Mouse (Mus musculus): Measurements from ENCODE around the gene Cadps2. TPM values are rescaled to one million over a fixed set of nuclear protein-coding genes. Genes with fewer than 3 reads are reported as not detected.

Gene Cadps2
- polyA plus RNA-seq (2012; fragmentation: generic; extraction: Trizol) = 0.02 TPM

- Histone ChIP-seq H3K36me3 (ENCODE audit: control insufficient read depth, insufficient read depth) (no peaks in the 10 kb centered on the region), H3ac (ENCODE audit: control insufficient read depth, insufficient read length) (no peak within 1 kb of the TSS), H3K4me3 (no peak within 1 kb of the TSS), H3K27me3 (ENCODE audit: control insufficient read depth, insufficient read depth, insufficient read length) (no peaks in the 10 kb centered on the region), H3K79me2 (ENCODE audit: control insufficient read depth, insufficient read depth) (no peaks in the 10 kb centered on the region), H3K4me2 (ENCODE audit: low read depth) (no peak within 1 kb of the TSS)
- TF ChIP-seq POLR2AphosphoS2 (IDR thresholded peaks at IDR 0.05; ENCODE audit: insufficient read length, low read depth) = no peak
- no peak for TF ChIP-seq TCF12 (IDR thresholded peaks at IDR 0.05; ENCODE audit: insufficient read depth, poor library complexity, severe bottlenecking)
- no peak for TF ChIP-seq REST (IDR thresholded peaks at IDR 0.05; ENCODE audit: insufficient read depth, insufficient read length)
- TF ChIP-seq CEBPB (IDR thresholded peaks at IDR 0.05; ENCODE audit: insufficient read depth, poor library complexity, severe bottlenecking) = no peak
- TF ChIP-seq TCF3 (IDR thresholded peaks at IDR 0.05; ENCODE audit: insufficient read length, low read depth) = no peak
- no peak for TF ChIP-seq USF1 (IDR thresholded peaks at IDR 0.05; ENCODE audit: low read depth)
- TF ChIP-seq MAX (IDR thresholded peaks at IDR 0.05; ENCODE audit: low read depth) = no peak
- TF ChIP-seq POLR2A (IDR thresholded peaks at IDR 0.05; ENCODE audit: insufficient read length, low read depth) = no peak
- no peak for TF ChIP-seq MYOG (IDR thresholded peaks at IDR 0.05; ENCODE audit: control insufficient read depth in 1 of 3, insufficient read depth in 1 of 3, insufficient read length in 2 of 3, low read depth in 2 of 3)
- no peak for TF ChIP-seq E2F4 (IDR thresholded peaks at IDR 0.05; ENCODE audit: insufficient read depth)
- no peak for TF ChIP-seq MYOD1 (IDR thresholded peaks at IDR 0.05; ENCODE audit: control insufficient read depth in 1 of 3, insufficient read length in 2 of 3, low read depth in 2 of 3)
- no peak for TF ChIP-seq SRF (IDR thresholded peaks at IDR 0.05; ENCODE audit: control insufficient read depth, insufficient read length, low read depth)
Measured at GRCm38 (mm10) chr6:23839009-23839811, at the start of gene Cadps2. Gene Cadps2 (minus strand): TSS chr6:23839421.

GRCm38 (mm10) chr6:23886418-23886817 is 47.2 kb upstream of the Cadps2 start:
- Histone ChIP-seq H3ac (ENCODE audit: control insufficient read depth, insufficient read length) (no peak overlapping the region), H3K4me3 (no peak overlapping the region), H3K27me3 (ENCODE audit: control insufficient read depth, insufficient read depth, insufficient read length) (no peaks in the 10 kb centered on the region), H3K36me3 (ENCODE audit: control insufficient read depth, insufficient read depth) (no peaks in the 10 kb centered on the region), H3K4me2 (ENCODE audit: low read depth) (no peak overlapping the region), H3K79me2 (ENCODE audit: control insufficient read depth, insufficient read depth) (no peaks in the 10 kb centered on the region)
- TF ChIP-seq MAX (IDR thresholded peaks at IDR 0.05; ENCODE audit: low read depth) = no peak
- TF ChIP-seq SRF (IDR thresholded peaks at IDR 0.05; ENCODE audit: control insufficient read depth, insufficient read length, low read depth) = no peak
- TF ChIP-seq MYOD1 (IDR thresholded peaks at IDR 0.05; ENCODE audit: control insufficient read depth in 1 of 3, insufficient read length in 2 of 3, low read depth in 2 of 3) = no peak
- no peak for TF ChIP-seq TCF12 (IDR thresholded peaks at IDR 0.05; ENCODE audit: insufficient read depth, poor library complexity, severe bottlenecking)
- TF ChIP-seq USF1 (IDR thresholded peaks at IDR 0.05; ENCODE audit: low read depth) = no peak
- no peak for TF ChIP-seq POLR2A (IDR thresholded peaks at IDR 0.05; ENCODE audit: insufficient read length, low read depth)
- TF ChIP-seq MYOG (IDR thresholded peaks at IDR 0.05; ENCODE audit: control insufficient read depth in 1 of 3, insufficient read depth in 1 of 3, insufficient read length in 2 of 3, low read depth in 2 of 3) = no peak
- TF ChIP-seq E2F4 (IDR thresholded peaks at IDR 0.05; ENCODE audit: insufficient read depth) = no peak
- TF ChIP-seq TCF3 (IDR thresholded peaks at IDR 0.05; ENCODE audit: insufficient read length, low read depth) = no peak
- TF ChIP-seq CEBPB (IDR thresholded peaks at IDR 0.05; ENCODE audit: insufficient read depth, poor library complexity, severe bottlenecking) = no peak
- TF ChIP-seq POLR2AphosphoS2 (IDR thresholded peaks at IDR 0.05; ENCODE audit: insufficient read length, low read depth) = no peak
- no peak for TF ChIP-seq REST (IDR thresholded peaks at IDR 0.05; ENCODE audit: insufficient read depth, insufficient read length)

GRCm38 (mm10) chr6:23876765-23877408 is 37.7 kb upstream of the Cadps2 start:
- H3K4me2 ChIP-seq (ENCODE audit: low read depth) = no peak overlapping the region
- no peaks in the 10 kb centered on the region for H3K27me3 ChIP-seq (ENCODE audit: control insufficient read depth, insufficient read depth, insufficient read length)
- no peak for TF ChIP-seq TCF3 (IDR thresholded peaks at IDR 0.05; ENCODE audit: insufficient read length, low read depth)
- no peak for TF ChIP-seq E2F4 (IDR thresholded peaks at IDR 0.05; ENCODE audit: insufficient read depth)
- TF ChIP-seq POLR2A (IDR thresholded peaks at IDR 0.05; ENCODE audit: insufficient read length, low read depth) = no peak
- no peak for TF ChIP-seq MYOD1 (IDR thresholded peaks at IDR 0.05; ENCODE audit: control insufficient read depth in 1 of 3, insufficient read length in 2 of 3, low read depth in 2 of 3)
- TF ChIP-seq USF1 (IDR thresholded peaks at IDR 0.05; ENCODE audit: low read depth) = no peak
- TF ChIP-seq MAX (IDR thresholded peaks at IDR 0.05; ENCODE audit: low read depth) = no peak
- no peak for TF ChIP-seq MYOG (IDR thresholded peaks at IDR 0.05; ENCODE audit: control insufficient read depth in 1 of 3, insufficient read depth in 1 of 3, insufficient read length in 2 of 3, low read depth in 2 of 3)
- TF ChIP-seq CEBPB (IDR thresholded peaks at IDR 0.05; ENCODE audit: insufficient read depth, poor library complexity, severe bottlenecking) = no peak
- no peak for TF ChIP-seq POLR2AphosphoS2 (IDR thresholded peaks at IDR 0.05; ENCODE audit: insufficient read length, low read depth)
- TF ChIP-seq TCF12 (IDR thresholded peaks at IDR 0.05; ENCODE audit: insufficient read depth, poor library complexity, severe bottlenecking) = no peak
- no peak for TF ChIP-seq SRF (IDR thresholded peaks at IDR 0.05; ENCODE audit: control insufficient read depth, insufficient read length, low read depth)
- no peak for TF ChIP-seq REST (IDR thresholded peaks at IDR 0.05; ENCODE audit: insufficient read depth, insufficient read length)
- H3K4me3 ChIP-seq = no peak overlapping the region
- H3K36me3 ChIP-seq (ENCODE audit: control insufficient read depth, insufficient read depth) = no peaks in the 10 kb centered on the region
- no peaks in the 10 kb centered on the region for H3K79me2 ChIP-seq (ENCODE audit: control insufficient read depth, insufficient read depth)
- H3ac ChIP-seq (ENCODE audit: control insufficient read depth, insufficient read length) = no peak overlapping the region

GRCm38 (mm10) chr6:23876363-23876762 is 37.1 kb upstream of the Cadps2 start:
- H3K4me3 ChIP-seq = no peak overlapping the region

More at GRCm38 (mm10) chr6:23876363-23876762, 37.1 kb upstream of the Cadps2 start:
- H3K27me3 ChIP-seq (ENCODE audit: control insufficient read depth, insufficient read depth, insufficient read length) = no peaks in the 10 kb centered on the region
- H3K79me2 ChIP-seq (ENCODE audit: control insufficient read depth, insufficient read depth) = no peaks in the 10 kb centered on the region
- H3K4me2 ChIP-seq (ENCODE audit: low read depth) = no peak overlapping the region
- no peak for TF ChIP-seq MYOD1 (IDR thresholded peaks at IDR 0.05; ENCODE audit: control insufficient read depth in 1 of 3, insufficient read length in 2 of 3, low read depth in 2 of 3)
- no peak for TF ChIP-seq E2F4 (IDR thresholded peaks at IDR 0.05; ENCODE audit: insufficient read depth)
- no peak for TF ChIP-seq USF1 (IDR thresholded peaks at IDR 0.05; ENCODE audit: low read depth)
- no peak for TF ChIP-seq MYOG (IDR thresholded peaks at IDR 0.05; ENCODE audit: control insufficient read depth in 1 of 3, insufficient read depth in 1 of 3, insufficient read length in 2 of 3, low read depth in 2 of 3)
- no peak for TF ChIP-seq POLR2AphosphoS2 (IDR thresholded peaks at IDR 0.05; ENCODE audit: insufficient read length, low read depth)
- no peak for TF ChIP-seq SRF (IDR thresholded peaks at IDR 0.05; ENCODE audit: control insufficient read depth, insufficient read length, low read depth)
- no peak for TF ChIP-seq REST (IDR thresholded peaks at IDR 0.05; ENCODE audit: insufficient read depth, insufficient read length)
- no peak for TF ChIP-seq CEBPB (IDR thresholded peaks at IDR 0.05; ENCODE audit: insufficient read depth, poor library complexity, severe bottlenecking)
- TF ChIP-seq MAX (IDR thresholded peaks at IDR 0.05; ENCODE audit: low read depth) = no peak
- TF ChIP-seq TCF3 (IDR thresholded peaks at IDR 0.05; ENCODE audit: insufficient read length, low read depth) = no peak
- TF ChIP-seq TCF12 (IDR thresholded peaks at IDR 0.05; ENCODE audit: insufficient read depth, poor library complexity, severe bottlenecking) = no peak
- TF ChIP-seq POLR2A (IDR thresholded peaks at IDR 0.05; ENCODE audit: insufficient read length, low read depth) = no peak
- no peak overlapping the region for H3ac ChIP-seq (ENCODE audit: control insufficient read depth, insufficient read length)
- no peaks in the 10 kb centered on the region for H3K36me3 ChIP-seq (ENCODE audit: control insufficient read depth, insufficient read depth)

All from myocyte (in vitro differentiated cells).